Mouse (Mus musculus): ENCODE measurements around the gene Nsdhl. TPM values are rescaled to one million over a fixed set of nuclear protein-coding genes. Genes with fewer than 3 reads are reported as not detected.
A peak's percentile ranks its signal among the peaks of the same experiment; 100 is the strongest.

Nsdhl gene
- polyA plus RNA-seq, 1 experiment from 2014 or later, result 11.5 TPM

GRCm38 (mm10) chrX:72911611-72912010 is 6.7 kb upstream of the Nsdhl start:
- no peak for TF ChIP-seq CTCF (IDR thresholded peaks at IDR 0.05; ENCODE audit: low read depth)
- no peak for TF ChIP-seq EP300 (IDR thresholded peaks at IDR 0.05; ENCODE audit: low read depth)
- Histone ChIP-seq H3K9me3 (ENCODE audit: low read length) (no peaks in the 10 kb centered on the region), H3K4me2 (ENCODE audit: low read depth, low read length) (no peak overlapping the region), H3K27me3 (ENCODE audit: insufficient read depth, low read length) (no peaks in the 10 kb centered on the region), H3K9ac (replicated peaks) (no peak overlapping the region), H3K4me3 (ENCODE audit: low read depth, low read length) (no peak overlapping the region), H3K4me1 (ENCODE audit: insufficient read depth) (no peaks in the 10 kb centered on the region), H3K36me3 (replicated peaks; ENCODE audit: insufficient read depth, low read length) (no peaks in the 10 kb centered on the region), H3K27ac (ENCODE audit: low read depth) (no peak overlapping the region)
- DNase-seq, result no peak
- 38% methylated on average over 1 of the region's 1 CpGs for WGBS (ENCODE audit: insufficient replicate concordance)
- no peak for ATAC-seq

DNA sequence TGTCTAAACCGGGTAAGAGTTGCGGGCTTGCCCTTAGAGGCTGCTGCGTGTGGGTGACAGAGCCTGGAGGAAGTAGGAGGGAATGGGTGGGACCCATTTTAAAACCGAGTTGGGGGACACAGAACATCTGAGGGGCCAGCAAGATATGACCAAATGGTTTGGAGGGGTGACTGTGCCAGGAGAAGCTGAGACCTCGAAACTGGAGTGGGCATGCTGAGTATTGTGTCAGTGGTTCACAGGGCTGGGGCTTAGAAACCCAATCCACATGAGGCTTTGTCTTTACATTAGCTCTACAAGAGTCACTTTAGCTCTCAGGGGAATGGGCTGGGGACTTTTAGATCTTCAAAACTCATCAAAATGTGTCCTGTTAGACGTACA is 314 bp downstream of the Nsdhl start:
- Histone ChIP-seq H3K9me3 (ENCODE audit: low read length) (no peaks in the 10 kb centered on the region), H3K27ac (ENCODE audit: low read depth) (peak overlapping the region; percentile 58), H3K36me3 (replicated peaks; ENCODE audit: insufficient read depth, low read length) (no peaks in the 10 kb centered on the region), H3K4me2 (ENCODE audit: low read depth, low read length) (peak overlapping the region; percentile 66), H3K27me3 (ENCODE audit: insufficient read depth, low read length) (no peaks in the 10 kb centered on the region), H3K4me3 (ENCODE audit: low read depth, low read length) (peak overlapping the region; percentile 71), H3K9ac (replicated peaks) (peak overlapping the region; percentile 45), H3K4me1 (ENCODE audit: insufficient read depth) (no peaks in the 10 kb centered on the region)
- no peak for DNase-seq
- peak; percentile 5; the same call in 1 of the 2 replicates for ATAC-seq
- TF ChIP-seq EP300 (IDR thresholded peaks at IDR 0.05; ENCODE audit: low read depth) (no peak), CTCF (IDR thresholded peaks at IDR 0.05; ENCODE audit: low read depth) (no peak)
- 14% methylated on average over 6 of the region's 6 CpGs for WGBS (ENCODE audit: insufficient replicate concordance)

DNA sequence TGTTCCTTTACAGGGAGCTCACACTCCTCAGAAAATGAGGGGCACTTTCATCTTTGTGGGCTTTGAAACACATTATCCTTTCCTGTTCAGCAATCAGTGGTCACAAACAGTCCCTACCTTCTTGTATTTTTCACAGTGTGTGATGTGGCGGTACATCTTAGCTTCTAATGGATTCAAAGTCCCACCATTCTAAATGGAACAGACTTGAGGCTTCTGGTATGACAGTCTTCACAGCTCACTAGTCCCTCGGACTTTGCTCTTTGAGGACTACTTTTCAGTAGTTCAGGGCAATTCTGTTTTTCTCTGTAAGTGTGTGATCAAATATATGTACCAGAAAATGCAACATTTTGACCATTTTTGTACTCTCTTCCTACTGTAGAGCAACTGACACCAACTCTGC is 3.0 kb downstream of the Nsdhl start:
- Histone ChIP-seq H3K4me1 (ENCODE audit: insufficient read depth) (no peaks in the 10 kb centered on the region), H3K27me3 (ENCODE audit: insufficient read depth, low read length) (no peaks in the 10 kb centered on the region), H3K9me3 (ENCODE audit: low read length) (no peaks in the 10 kb centered on the region), H3K27ac (ENCODE audit: low read depth) (no peak overlapping the region), H3K36me3 (replicated peaks; ENCODE audit: insufficient read depth, low read length) (no peaks in the 10 kb centered on the region), H3K4me3 (ENCODE audit: low read depth, low read length) (no peak overlapping the region), H3K4me2 (ENCODE audit: low read depth, low read length) (no peak overlapping the region), H3K9ac (replicated peaks) (no peak overlapping the region)
- TF ChIP-seq EP300 (IDR thresholded peaks at IDR 0.05; ENCODE audit: low read depth) (no peak), CTCF (IDR thresholded peaks at IDR 0.05; ENCODE audit: low read depth) (no peak)
- DNase-seq (no peak), ATAC-seq (no peak)
- 78% methylated on average over 2 of the region's 2 CpGs for WGBS (ENCODE audit: insufficient replicate concordance)

GRCm38 (mm10) chrX:72953464-72953863 is 35.1 kb downstream of the Nsdhl start:
- TF ChIP-seq CTCF (IDR thresholded peaks at IDR 0.05; ENCODE audit: low read depth), result no peak
- no peak for TF ChIP-seq EP300 (IDR thresholded peaks at IDR 0.05; ENCODE audit: low read depth)
- Histone ChIP-seq H3K36me3 (replicated peaks; ENCODE audit: insufficient read depth, low read length) (peaks cover 2% of the 10 kb centered on the region; the same call in 1 of the 2 replicates), H3K4me1 (ENCODE audit: insufficient read depth) (no peaks in the 10 kb centered on the region), H3K9ac (replicated peaks) (no peak overlapping the region), H3K27ac (ENCODE audit: low read depth) (no peak overlapping the region), H3K27me3 (ENCODE audit: insufficient read depth, low read length) (no peaks in the 10 kb centered on the region), H3K4me2 (ENCODE audit: low read depth, low read length) (no peak overlapping the region), H3K4me3 (ENCODE audit: low read depth, low read length) (no peak overlapping the region), H3K9me3 (ENCODE audit: low read length) (no peaks in the 10 kb centered on the region)
- 72% methylated on average over 4 of the region's 4 CpGs for WGBS (ENCODE audit: insufficient replicate concordance)
- DNase-seq (no peak), ATAC-seq (no peak)

DNA sequence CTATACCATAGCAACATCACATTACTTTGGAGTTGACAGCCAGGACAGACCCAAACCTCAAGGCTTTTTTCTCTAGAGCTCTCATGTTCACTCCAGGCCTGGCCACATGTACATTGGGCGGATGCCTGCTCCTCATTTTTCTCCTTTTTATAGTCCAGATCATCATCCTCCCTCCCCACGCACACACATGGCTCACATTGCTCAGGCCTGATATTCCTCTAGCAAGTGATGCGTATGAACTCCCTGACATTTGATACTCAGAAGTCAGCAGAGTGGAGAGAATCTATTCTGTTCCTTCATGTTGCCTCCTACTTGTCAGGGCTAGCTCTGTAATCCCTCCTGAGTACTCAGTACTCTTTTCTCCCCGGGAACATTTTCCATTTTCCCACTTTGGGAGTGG is 38.1 kb downstream of the Nsdhl start:
- ATAC-seq, result no peak

DNA sequence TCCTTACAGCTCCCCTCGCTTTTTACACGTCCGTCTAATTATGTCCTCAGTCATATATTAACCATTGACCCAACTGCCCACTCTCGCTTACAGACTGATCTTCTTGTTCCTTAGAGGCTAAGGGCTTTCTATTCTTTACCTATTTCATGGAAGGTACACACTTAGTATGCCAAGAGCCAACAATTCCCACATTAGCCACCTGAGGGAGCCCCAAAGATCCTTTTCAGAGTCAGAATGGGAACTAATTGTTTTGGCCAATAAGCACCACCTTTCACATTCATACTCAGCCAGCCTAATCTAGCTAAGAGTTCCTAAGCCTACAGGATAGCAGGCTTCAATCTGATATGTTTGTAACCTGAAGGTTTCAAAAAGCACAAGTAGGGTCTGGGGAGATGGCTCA is 42.1 kb downstream of the Nsdhl start:
- H3K9ac ChIP-seq (replicated peaks), result no peak overlapping the region
- DNase-seq, result no peak
- H3K4me1 ChIP-seq (ENCODE audit: insufficient read depth), result no peaks in the 10 kb centered on the region
- H3K4me3 ChIP-seq (ENCODE audit: low read depth, low read length), result no peak overlapping the region
- H3K9me3 ChIP-seq (ENCODE audit: low read length), result no peaks in the 10 kb centered on the region
- H3K27me3 ChIP-seq (ENCODE audit: insufficient read depth, low read length), result no peaks in the 10 kb centered on the region
- H3K36me3 ChIP-seq (replicated peaks; ENCODE audit: insufficient read depth, low read length), result 0 out of 2 replicates have a peak, but pooled peaks cover 2% of the 10 kb centered on the region
- no peak overlapping the region for H3K4me2 ChIP-seq (ENCODE audit: low read depth, low read length)
- no peak for ATAC-seq
- TF ChIP-seq CTCF (IDR thresholded peaks at IDR 0.05; ENCODE audit: low read depth) (peak; percentile 33), EP300 (IDR thresholded peaks at IDR 0.05; ENCODE audit: low read depth) (no peak)
- WGBS (ENCODE audit: insufficient replicate concordance), result 78% methylated on average over 4 of the region's 4 CpGs
- no peak overlapping the region for H3K27ac ChIP-seq (ENCODE audit: low read depth)

More for the DNA sequence above, 38.1 kb downstream of the Nsdhl start:
- Histone ChIP-seq H3K4me2 (ENCODE audit: low read depth, low read length) (no peak overlapping the region), H3K4me3 (ENCODE audit: low read depth, low read length) (no peak overlapping the region), H3K9me3 (ENCODE audit: low read length) (no peaks in the 10 kb centered on the region), H3K9ac (replicated peaks) (no peak overlapping the region), H3K27me3 (ENCODE audit: insufficient read depth, low read length) (no peaks in the 10 kb centered on the region), H3K4me1 (ENCODE audit: insufficient read depth) (no peaks in the 10 kb centered on the region), H3K27ac (ENCODE audit: low read depth) (no peak overlapping the region), H3K36me3 (replicated peaks; ENCODE audit: insufficient read depth, low read length) (0 out of 2 replicates have a peak, but pooled peaks cover 2% of the 10 kb centered on the region)
- 88% methylated on average over 4 of the region's 4 CpGs for WGBS (ENCODE audit: insufficient replicate concordance)
- TF ChIP-seq EP300 (IDR thresholded peaks at IDR 0.05; ENCODE audit: low read depth), result no peak
- TF ChIP-seq CTCF (IDR thresholded peaks at IDR 0.05; ENCODE audit: low read depth), result no peak
- DNase-seq, result no peak

DNA sequence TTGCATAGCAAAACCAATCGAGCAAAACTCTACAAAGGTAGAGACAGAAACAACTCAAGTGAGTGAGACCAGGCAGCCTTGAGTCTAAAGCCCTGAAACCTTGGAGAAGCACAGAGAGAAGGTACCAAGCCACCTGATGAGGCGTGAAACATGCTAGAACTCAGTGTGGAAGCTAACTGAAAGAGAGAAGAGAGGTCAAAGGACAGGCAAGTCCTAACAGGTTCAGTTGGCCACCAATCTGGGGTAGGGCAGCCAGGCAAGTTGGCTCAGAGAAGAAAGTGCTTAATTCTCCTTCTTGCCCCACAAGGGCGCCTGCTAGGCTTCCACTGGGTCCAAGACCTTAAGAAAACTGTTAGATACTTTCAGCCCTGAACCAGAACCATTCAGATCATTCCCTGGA is 43.2 kb downstream of the Nsdhl start:
- Histone ChIP-seq H3K27me3 (ENCODE audit: insufficient read depth, low read length) (no peaks in the 10 kb centered on the region), H3K4me1 (ENCODE audit: insufficient read depth) (no peaks in the 10 kb centered on the region), H3K27ac (ENCODE audit: low read depth) (no peak overlapping the region), H3K4me3 (ENCODE audit: low read depth, low read length) (no peak overlapping the region), H3K9me3 (ENCODE audit: low read length) (no peaks in the 10 kb centered on the region), H3K9ac (replicated peaks) (no peak overlapping the region), H3K4me2 (ENCODE audit: low read depth, low read length) (no peak overlapping the region), H3K36me3 (replicated peaks; ENCODE audit: insufficient read depth, low read length) (no peaks in the 10 kb centered on the region)
- ATAC-seq (no peak), DNase-seq (no peak)
- TF ChIP-seq CTCF (IDR thresholded peaks at IDR 0.05; ENCODE audit: low read depth), result no peak
- no peak for TF ChIP-seq EP300 (IDR thresholded peaks at IDR 0.05; ENCODE audit: low read depth)
- WGBS (ENCODE audit: insufficient replicate concordance), result 59% methylated on average over 3 of the region's 3 CpGs

All from liver, postnatal 0 days (tissue).